Mouse (Mus musculus) heart, postnatal 25 days (tissue): ENCODE measurements around the gene Cacna1a. TPM values are rescaled to one million over a fixed set of nuclear protein-coding genes. Genes with fewer than 3 reads are reported as not detected.
"Not testable (repeated sequence)": the region's sequence is repeated elsewhere in the genome, so short reads cannot be mapped to it uniquely, and the experiment has no call there.

Experiments
- DNase-seq: peaks from one replicate; pipeline ENCODE4 v3.0.0; 2022; ENCODE audit warnings: low spot score
- intact Hi-C: fragments of 180-260 bp; cut with DNase I; formaldehyde crosslinking; loops from one replicate; pipeline ENCODE4 v1.15.1; 2025
- total RNA-seq, 2 experiments: library from RNA; stranded (reverse); gene quantifications; 2 replicates each; pipeline ENCODE4 v1.2.3; 2021

The Cacna1a gene
- total RNA-seq, 2 experiments from 2014 or later = 2.5 to 3.2 TPM

DNA sequence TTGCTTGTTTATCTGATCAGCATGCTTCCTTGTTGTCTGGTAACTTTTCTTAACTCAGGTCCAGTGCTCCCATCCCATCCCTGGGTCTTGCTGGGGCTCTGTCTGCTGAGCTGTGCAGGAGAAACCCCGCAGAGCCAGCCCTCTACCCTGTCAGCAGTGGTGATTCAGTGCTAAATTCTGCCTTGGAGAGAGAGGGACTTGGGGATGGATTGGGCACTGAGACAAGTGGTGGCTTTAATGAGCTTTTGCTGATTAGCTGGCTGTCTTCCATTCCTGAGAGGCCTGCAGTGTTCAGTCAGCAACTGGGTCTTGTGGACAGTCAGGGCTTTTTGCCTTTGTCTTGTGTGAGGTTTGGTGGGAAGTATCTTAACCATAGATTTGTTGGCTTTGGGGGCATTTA is 78.7 kb downstream of the Cacna1a start:
- no peak for DNase-seq
- intact Hi-C loops = no loop called here

DNA sequence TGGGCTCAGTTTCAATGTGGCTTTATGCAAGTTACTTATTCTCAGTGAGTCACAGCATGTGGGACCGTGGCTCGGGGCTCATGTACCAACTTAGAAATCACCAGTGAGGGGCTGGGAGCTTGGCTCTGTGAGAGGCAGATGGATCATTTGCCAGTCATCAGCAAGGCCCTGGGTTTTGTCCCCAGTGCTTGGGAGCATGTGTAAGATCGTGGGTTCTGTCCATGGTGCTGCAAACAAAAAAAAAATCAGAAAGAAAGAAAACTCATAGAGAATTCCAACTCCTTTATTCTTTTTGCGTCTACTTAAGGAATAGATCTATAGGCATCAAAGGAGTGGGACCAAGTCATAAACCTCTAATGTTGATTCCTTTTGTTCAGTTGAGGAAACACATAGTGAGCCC is 80.8 kb downstream of the Cacna1a start:
- intact Hi-C loops = no loop called here
- no peak for DNase-seq

DNA sequence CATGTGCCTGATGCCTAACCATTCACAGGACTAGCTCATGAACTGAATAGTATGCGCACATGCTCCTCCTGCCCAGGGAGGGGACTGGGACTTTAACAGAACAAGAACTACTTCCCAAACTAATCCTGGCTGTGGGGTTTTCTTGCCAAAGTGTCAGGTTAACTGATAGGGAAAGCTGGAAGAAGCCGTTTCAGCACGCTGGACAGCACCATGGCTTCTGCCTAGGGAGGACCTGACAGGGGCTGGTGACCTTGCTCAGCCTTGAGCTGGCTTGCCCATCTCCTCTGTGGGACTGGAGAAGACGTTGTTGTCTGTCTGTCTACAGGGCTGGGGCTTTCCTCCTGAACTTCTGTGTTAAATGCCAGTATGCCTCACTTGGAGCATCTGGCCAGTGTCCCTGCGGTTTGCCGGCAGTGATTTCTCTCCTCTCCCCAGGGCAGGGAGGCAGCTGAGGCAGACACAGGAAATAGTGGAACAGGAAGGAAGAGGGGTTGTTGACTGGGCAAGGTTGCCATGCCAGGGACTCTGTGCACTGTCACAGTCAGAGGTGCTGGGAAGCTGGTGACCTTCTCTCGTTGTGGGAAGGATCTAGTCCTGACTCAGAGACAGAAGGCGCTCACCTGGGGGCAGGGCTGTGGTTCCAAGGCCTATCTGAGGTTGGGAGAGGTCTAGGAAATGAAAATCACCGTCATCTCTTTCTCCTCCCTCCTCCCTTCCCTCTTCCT is 83.2 kb downstream of the Cacna1a start:
- intact Hi-C loops = no loop called here
- no peak for DNase-seq

DNA sequence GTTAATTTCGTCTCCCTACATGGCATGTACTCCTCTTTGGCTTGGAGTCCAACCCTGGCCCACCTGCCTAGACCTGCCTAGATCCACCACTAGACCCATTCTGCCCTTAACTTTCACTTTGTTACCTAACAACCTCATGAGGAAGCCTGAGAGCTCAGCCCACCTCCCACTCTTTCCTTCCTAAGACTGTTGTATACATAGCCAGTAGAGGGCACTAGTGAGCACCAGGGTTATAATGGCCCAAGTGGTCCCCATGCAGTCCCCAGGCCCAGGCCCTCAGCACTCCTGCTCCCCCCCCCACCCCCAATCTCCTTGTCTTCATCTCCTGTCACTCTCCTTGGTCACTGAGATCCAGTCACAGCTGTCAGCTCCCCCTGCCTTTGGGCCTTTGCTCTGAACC is 86.2 kb downstream of the Cacna1a start:
- intact Hi-C loops = no loop called here
- DNase-seq = no peak

DNA sequence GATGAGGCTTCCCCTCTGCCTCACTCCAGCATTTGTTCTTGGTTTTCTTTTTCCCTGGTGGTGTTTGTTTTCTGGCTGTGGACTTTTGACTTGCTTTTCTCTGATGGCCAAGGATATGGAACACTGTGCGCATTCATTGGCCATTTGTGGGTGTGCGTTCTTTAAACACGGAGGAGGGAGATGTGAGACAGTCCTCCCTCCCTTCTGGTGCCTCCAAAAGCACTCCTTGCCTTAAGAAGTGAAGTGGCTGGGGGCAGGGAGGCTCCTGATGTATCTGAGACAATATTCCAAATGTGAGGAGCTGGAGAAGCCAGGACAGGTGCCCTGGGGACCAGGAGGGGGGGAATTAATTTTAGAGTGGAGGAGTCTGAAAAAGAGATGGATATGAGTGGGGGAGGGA is 89.1 kb downstream of the Cacna1a start:
- DNase-seq = no peak
- intact Hi-C loops = no loop called here

DNA sequence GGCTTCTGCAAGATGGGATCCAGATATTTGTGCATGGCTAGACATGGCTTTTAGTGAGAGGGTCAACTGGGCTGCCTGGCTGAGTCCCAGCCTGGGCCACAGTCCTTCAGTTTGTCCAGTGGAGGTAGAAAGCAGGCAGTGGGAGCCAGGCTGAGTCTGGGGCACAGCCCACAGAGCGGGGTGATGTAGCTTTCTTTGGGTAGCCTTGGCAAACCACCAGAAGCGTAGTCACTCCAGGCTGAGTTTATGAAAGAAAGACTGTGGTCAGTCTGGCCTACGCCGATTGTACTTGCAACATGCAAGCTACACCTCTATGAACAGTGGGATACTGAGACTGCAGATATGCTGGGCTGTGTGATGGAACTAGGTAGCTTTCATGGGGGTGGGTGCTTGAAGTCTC is 94.8 kb downstream of the Cacna1a start:
- intact Hi-C loops = no loop called here
- no peak for DNase-seq

DNA sequence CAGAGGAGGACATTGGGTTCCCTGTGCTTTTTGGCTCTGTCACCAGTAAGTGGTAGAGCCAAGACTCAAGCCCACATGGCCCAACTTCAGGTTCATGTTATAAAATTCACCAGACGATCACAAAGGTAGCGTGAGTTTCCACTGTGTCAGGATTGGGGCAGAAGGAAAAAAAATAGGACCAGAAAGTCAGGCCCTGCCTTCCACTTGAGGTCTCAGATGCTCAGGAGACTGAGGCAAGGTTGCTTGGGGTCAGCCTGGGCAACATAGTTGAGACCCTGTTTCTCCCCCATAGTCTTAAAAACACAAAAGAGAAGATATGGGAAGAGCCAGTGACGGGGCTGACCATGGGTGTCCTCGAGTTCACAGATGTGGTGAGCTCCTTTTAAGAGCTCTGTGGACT is 97.1 kb downstream of the Cacna1a start:
- no peak for DNase-seq
- intact Hi-C loops = no loop called here

DNA sequence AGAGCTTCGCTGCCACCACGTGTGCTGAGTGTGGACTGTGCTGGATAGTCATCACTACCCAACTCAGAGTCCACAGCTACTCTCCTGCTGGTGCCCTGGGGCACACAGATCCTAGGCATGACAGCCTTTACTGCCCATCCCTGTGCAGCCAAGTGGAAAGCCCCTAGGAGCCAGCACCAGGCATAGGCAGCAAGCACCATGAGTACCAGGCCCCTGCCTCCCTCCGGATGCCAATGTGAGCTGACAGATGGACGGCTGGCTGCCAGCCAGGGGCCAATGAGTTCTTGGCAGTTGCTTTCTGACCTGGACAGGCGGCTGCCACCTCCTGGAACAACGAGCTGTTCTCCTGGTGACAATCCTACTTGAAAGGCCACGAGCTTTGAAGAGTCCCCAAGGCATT is 97.6 kb downstream of the Cacna1a start:
- DNase-seq = peak; percentile 27
- intact Hi-C loops = no loop called here

DNA sequence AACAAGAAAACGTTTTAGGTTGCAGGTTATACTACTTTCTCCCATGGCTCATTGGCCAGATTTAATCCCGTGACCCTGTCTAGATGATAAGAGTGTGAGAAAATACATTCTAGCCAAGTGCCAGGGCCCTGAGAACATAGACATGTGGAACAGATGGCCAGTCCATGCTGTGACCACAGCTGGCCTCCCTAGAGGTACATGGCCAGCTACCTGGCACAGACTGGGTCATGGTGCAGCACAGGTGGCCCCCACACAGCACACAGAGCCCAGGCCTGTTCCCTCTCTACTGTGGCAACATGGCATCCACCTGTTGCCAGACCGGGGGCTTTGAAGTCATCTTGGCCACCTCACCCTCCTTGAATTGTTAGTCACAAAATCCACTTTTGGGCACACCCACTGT is 101.0 kb downstream of the Cacna1a start:
- intact Hi-C loops = no loop called here
- DNase-seq = no peak

DNA sequence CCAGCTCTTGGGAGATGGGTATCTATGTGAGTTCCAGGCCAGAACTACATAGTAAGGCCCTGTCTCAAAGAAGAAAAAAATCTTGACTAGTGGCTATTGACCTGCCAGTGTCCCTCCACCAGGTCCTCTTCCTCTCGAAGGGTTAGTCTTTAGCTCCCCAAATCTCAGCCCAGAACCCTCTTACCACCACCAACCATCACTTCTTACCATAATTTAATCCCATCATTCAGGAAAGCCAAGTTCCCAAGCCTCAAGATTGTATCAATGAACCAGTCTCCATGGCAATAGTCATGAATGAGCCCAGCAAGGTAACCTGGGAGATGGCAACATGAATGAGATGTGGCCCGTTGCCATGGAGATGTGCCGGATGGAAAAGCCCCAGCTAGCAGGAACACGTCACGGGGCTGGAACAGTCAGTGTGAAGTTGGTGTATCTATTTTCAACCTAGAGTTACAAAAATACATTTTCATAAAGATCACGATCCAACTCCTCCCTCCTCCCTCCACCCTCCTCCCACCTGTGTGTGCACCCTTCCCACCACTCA is 106.4 kb downstream of the Cacna1a start:
- intact Hi-C loops = no loop called here

DNA sequence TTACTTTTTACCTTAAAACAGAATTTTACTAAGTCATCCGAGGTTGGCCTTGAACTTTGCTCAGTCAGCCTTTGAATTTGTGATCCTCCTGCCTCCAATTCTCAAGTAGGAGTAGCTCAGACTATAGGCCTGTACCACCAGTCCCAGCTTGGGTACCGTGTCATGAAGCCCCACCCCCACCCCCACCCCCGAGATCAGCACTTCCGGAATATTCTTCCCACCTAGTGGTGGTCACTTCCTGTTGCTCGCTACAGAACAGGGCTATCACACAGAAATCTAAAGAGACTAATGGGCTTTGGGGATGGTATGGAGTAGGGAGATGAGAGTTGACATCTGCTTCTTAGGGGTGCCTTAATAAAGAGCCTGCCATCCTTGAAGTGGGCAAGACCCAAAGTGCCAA is 112.9 kb downstream of the Cacna1a start:
- intact Hi-C loops = no loop called here
- DNase-seq = no peak

More for the DNA sequence above, 106.4 kb downstream of the Cacna1a start:
- DNase-seq = no peak

DNA sequence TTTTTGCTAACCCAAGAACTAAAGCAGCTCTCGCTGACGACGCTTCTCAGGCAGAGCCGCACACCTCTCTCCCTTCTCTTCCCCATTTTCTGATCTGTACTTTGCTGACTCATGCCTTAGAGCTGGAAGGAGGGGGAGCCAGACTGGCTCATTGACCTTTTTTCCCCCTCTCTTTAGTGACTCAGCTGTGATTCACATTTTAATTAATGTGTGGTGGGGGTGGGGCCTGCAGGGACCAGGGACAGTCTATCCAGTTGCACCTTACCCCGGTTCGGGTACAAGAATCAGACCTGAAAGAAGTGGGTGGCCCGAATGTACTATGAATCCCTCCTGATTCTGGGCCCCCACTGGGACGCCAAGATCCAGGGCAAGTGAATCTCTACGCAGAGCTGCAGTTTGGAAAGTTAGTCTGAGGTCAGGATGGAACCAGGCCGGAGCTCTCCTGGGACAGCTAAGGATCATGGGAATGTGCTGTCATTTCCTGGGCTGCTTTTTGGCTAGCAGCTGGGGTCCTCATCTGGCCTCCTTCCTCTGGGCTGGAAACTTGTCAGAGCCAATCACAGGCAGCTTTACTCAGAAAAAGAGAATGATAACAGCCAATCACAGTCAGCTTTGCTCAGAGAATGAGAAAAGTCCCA is 113.5 kb downstream of the Cacna1a start:
- peak; percentile 49 for DNase-seq
- intact Hi-C loops = no loop called here

DNA sequence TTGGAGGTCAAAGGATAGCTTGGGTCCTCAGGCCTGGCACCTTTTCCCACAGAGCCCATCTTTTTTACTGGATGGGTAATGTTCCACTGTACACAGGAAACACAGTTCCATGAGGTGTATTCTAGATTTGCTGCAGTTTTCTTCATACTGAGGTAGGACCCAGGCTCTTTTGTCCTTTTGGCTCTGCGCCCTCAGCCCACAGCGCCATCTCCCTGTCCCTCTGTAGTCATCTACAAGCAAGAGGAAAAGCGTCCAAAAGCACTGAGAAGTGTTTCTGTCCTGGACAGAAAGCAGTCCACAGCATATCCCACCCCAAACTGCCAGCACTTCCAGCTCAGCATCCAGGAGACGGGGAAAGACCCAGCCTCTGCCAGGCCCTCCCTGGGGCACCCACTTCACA is 114.4 kb downstream of the Cacna1a start:
- DNase-seq = no peak
- intact Hi-C loops = no loop called here

DNA sequence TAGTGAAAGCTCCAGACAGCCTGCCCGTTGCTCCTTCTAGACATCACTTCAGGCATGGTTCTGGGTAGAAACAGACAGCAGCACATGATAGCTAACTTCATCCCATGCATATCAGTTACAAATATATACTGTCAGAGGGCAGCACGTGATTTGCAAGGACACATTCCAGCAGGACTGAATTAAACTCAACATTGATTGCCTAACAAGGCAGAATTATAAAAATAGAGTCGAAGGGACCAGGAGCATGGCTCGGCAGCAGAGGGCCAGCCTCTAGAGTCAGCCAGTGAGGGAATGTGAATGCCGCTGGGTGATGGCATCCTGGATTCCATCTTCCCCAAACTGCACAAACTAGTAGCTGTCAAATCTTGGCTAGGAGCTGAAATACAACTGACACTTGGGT is 119.0 kb downstream of the Cacna1a start:
- intact Hi-C loops = no loop called here
- no peak for DNase-seq

DNA sequence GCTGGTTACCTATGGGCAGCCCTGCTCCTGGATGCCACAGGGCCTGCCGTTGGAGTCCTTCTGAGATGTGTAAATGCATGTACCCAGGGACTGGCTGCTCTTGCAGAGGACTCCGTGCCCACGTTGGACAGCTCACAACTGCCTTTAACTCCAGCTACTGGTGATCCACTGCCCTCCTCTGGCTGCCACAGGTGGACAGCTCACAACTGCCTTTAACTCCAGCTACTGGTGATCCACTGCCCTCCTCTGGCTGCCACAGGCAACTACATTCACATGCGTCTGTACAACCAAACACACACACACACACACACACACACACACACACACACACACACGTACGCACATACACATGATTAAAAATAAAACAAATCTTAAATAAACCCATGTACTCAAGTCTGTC is 121.5 kb downstream of the Cacna1a start:
- intact Hi-C loops, DNase-seq: not testable (repeated sequence)

DNA sequence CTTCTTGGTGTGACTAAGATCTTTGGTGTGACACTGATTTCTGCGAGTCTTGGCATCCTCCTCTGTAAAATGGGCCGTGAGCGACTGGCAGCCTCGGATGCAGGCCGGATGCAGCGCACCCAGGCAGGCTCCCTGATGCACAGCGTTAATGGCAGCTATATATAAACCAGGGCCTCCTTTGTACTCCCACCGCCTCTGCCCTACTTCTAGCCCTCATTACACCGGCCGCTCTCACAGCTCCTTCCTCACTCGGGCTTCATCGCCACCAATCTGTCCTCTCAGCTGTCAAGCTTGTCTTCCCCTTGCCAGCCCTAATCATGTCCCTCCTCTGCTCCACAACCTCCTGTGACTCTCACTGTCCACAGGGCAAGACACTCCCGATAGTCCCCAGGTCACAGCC is 123.4 kb downstream of the Cacna1a start:
- intact Hi-C loops = loop anchor here (1.0 kb wide), 1 partner anchor 148 kb away; no protein-coding TSS in a partner anchor
- no peak for DNase-seq

DNA sequence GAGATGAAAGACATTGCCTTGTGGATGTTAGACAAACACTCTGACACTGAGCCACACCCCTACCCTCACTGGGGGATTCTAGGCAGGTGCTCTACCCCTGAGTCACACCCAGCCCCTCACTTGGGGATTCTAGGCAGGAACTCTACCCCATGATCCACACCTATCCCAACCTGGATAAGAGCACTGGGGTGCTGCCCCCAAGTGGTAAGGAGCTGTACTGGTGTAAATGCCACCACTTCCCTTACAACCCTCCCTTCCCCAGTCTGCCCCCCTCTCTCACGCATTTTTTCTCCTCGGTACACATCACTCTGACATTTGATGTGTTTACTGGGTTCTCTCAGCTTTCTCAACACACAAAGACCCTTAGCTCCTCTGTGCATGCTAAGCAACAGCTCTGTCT is 125.5 kb downstream of the Cacna1a start:
- DNase-seq = no peak
- intact Hi-C loops = no loop called here

DNA sequence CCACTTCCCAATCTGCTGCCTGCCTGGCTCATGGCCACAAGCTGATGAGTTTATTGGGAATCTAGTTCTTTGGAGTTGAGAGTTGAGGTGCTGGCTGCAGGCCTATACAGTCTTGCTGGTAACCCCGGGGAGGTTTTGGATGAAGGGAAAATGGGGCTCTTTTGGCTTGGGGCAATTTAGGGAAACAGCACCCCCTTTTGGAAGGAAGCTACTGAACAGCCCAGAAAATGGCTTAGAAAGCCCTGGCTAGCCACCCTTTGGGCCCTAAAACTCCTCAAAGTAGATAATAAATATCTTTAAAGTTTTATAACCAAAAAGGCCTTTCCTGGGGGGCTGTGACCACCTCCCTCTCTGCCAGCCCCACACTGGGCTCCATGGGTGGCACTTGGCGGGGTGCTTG is 129.9 kb downstream of the Cacna1a start:
- intact Hi-C loops = no loop called here
- no peak for DNase-seq

DNA sequence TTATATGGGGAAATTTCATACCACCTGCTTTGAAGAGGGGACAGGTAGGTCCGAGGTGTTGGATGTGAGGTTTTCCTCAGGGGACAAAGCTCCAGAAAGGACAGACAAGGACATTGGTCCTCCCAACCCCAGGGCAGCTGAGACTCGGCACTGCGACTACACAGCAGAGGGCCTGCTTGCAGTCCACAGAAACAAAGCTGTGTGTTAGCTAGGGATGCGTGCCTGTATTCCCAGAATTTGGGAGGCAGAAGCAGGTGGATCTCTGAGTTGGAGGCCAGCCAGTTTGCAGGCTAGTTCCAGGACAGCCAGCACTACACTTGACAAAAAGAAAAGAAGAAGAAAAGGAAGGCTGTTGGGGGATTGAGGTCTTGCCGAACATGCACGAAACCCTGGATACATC is 130.5 kb downstream of the Cacna1a start:
- no peak for DNase-seq
- intact Hi-C loops = no loop called here

DNA sequence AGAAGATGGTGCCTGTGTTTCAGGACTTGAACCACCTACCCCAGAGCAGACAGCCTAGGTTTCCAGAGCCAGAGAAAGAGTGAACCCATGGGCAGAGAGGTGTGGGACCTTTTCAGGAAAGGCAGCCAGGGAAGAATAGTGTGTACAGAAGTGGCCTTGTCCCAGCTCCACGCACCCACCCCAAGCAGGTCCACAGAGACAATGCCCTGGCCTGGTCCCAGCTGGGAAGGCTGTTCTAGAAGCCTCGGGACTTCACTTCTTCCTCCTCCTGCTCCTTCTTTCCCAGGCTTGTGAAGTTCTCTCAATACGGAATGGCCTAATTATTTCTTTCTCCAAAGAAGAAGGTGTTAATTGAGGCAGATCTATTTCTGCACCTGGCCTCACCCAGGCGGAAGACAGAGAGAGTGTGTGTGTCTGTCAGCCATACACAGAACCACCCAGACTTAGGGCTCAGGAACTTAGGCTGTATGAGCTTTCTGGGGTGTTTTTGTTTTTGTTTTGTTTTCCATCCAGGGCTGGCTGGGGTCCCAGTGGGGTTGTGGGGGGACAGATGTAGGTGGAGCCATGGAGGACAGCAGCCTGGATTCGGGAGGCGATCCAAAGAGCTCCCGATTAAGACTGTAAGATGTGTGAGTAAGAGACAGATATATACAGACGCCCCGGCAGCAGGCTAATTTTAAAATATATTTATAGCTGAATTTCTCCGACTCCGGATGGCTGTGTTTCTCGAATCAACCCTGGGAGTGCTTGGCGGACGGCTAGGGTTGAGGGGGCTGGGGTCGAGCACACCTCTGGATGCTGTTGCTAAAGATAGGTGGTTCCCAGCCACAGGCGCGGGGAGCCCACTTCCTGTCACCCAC is 131.8 kb downstream of the Cacna1a start:
- no peak for DNase-seq
- intact Hi-C loops = no loop called here

DNA sequence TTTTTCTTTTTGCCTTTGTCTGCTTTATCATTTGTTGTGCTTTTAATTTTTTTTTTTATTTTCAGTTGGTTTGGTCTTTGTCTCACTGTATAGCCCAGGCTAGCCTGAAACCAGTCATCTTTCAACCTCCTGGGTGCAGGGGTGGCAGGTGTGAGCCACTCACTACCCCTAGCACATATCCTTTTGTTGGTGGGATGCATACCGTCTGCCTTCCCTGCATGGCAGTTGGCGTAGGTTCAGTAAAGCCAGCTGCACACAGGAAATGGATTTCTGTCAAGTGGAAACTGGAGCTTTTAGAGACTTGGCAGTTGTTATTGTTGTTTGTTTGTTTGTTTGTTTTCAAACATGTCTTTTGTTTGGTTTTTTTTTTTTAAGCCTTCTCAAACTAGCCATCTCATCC is 132.8 kb downstream of the Cacna1a start:
- intact Hi-C loops = no loop called here
- no peak for DNase-seq
